Mouse (Mus musculus) adrenal gland, postnatal 14 days (tissue): ENCODE data around the gene Lingo1. TPM values are rescaled to one million over a fixed set of nuclear protein-coding genes. Genes with fewer than 3 reads are reported as not detected.
A peak's percentile ranks its signal among the peaks of the same experiment; 100 is the strongest.

ENCODE experiments used
- DNase-seq: peaks from one replicate; pipeline ENCODE4 v3.0.0; 2021; ENCODE audit warnings: mixed read lengths
- total RNA-seq: library from RNA; stranded (reverse); gene quantifications from 2 replicates; pipeline ENCODE4 v1.2.3, GENCODE M21; 2021

Lingo1 gene
- total RNA-seq, 1 experiment from 2014 or later, result 1.4 TPM

DNA sequence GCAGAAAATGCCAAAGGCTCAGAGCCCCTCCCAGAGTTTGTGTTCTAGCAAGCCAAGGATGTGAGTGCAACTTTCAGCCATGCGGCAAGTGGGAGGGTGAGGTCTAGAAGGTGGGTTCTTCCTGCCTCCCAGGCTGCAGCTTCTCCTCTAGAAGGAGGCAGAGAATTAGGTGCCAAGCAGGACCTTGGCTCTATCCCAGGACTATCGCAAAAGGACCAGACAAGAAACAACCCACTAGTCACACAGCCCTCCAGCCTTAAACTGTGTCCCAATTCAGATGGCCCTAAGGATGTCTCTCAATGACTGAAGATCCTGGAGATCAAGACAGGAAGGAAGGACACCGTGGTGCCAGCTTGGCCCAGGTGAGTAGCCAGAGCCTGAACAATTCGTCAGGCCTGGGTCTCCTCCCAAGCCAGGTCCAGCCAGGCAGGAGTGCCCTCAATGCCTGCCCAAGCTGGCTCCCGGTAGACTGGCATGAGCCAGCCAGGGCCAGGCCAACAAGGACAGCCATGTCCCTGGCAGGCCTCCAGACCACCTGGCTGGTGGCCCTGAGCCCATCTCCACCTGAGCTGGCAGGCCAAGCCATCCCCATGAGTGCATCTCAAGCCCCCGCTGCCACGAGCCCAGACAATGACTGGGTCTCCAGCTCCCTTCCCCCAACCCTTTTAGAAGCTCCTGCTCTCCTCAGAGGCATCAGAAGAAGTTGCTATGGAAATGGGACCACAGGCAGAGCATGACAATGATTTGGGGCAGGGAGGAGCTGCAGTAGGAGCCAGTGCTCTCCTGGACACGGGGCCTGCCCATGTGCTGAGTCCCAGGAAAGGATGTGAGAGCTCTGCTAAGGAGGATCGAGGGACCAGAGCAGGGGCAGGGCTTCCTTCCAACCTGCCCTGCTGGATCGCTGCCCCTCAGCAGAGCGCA, 19.1 kb downstream of the Lingo1 start:
- no peak for DNase-seq

- no peak for DNase-seq
Measured at GRCm38 (mm10) chr9:56775161-56775934, 20.9 kb downstream of the Lingo1 start.

GRCm38 (mm10) chr9:56774231-56774630, 22.0 kb downstream of the Lingo1 start:
- peak; percentile 70 for DNase-seq

GRCm38 (mm10) chr9:56773666-56774065, 22.6 kb downstream of the Lingo1 start:
- DNase-seq, result no peak

- peak; percentile 31 for DNase-seq
Measured at GRCm38 (mm10) chr9:56767653-56768136, 28.6 kb downstream of the Lingo1 start.

- no peak for DNase-seq
Measured at GRCm38 (mm10) chr9:56766629-56767357, 29.5 kb downstream of the Lingo1 start.

GRCm38 (mm10) chr9:56762106-56762562, 34.1 kb downstream of the Lingo1 start:
- no peak for DNase-seq

- DNase-seq, result peak; percentile 9
Measured at GRCm38 (mm10) chr9:56757791-56758190, 38.5 kb downstream of the Lingo1 start.

- DNase-seq, result no peak
Measured at GRCm38 (mm10) chr9:56755119-56755518, 41.1 kb downstream of the Lingo1 start.

- no peak for DNase-seq
Measured at GRCm38 (mm10) chr9:56753386-56753785, 42.9 kb downstream of the Lingo1 start.

GRCm38 (mm10) chr9:56748056-56748455, 48.2 kb downstream of the Lingo1 start:
- DNase-seq, result no peak

GRCm38 (mm10) chr9:56746926-56747294, 49.4 kb downstream of the Lingo1 start:
- DNase-seq, result no peak

DNA sequence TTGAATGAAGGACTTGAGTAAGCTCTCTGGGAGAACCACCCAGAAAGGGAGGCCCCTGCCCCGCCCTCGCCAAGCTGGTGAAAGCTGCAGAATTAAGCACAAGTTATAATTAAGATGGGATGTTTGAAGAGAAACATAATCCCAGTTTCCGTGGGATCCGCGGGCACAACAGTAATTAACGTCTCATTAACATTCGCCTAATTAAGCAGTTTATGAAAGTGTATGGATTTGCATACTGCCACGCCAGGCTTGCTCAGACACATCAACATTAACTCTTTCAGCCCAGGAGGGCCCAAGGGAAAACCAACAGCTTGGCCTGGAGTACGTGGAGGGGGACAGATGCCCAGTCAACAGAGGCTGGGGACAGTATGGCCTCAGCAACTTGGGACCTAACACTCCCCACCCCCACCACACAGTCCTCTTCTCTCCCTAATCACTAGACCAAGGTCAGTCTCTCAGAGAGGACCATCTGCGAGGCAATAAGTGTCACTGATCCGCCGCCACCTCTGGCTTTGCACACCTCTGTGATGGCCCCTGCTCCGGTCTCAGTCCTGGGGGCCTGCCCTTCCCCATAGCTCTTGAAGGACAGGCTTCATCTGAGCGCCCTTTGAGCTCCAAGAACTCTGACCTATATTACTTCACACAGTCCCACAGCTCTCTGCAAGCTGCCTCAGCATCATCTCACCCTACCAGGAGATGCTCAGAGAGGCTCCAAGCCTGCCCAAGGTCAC, 49.9 kb downstream of the Lingo1 start:
- DNase-seq, result no peak

DNA sequence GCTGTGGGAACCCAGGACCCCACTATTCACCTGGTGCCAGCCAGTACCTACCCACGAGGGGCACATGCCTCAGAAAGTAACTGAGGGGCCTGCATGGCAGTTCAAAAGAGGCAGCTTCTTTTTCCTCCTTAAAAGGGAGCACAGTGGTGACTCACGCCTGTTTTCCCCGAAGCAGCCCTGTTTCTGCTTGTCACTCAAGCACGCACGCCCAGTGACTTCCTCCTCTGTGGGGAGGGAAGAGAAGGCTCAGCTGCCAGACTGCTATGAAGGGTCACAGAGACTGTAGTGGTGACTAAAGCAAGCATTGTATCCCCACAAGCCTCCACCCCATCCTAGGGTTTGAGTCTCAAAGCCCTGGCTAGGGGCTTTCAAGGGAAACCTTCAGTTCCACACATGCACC, 51.9 kb downstream of the Lingo1 start:
- DNase-seq, result peak; percentile 32

DNA sequence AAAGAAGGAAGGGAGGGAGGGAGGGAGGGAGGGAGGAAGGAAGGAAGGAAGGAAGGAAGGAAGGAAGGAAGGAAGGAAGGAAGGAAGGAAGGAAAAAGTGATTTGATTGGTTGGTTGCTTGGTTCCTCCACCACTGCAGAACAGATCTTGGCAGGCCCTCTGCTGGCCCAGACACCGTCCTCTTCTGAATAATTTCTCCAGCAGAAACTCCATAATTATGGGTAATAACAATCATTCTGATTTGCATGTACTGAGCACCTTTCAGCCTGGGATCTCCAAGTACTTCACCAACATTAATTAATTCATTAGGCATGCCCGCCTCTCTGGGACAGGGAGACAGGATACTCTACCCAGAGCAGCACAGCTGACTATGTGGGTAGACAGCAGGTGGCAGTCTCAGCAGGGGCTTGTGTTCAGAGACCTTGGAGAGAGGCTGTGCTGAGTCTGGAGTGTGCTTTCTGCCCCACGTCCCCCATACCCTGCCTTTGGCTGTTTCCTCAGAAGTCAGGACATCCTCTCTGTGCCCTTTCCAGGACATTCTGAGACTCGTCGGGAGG, 57.0 kb downstream of the Lingo1 start:
- DNase-seq, result no peak

DNA sequence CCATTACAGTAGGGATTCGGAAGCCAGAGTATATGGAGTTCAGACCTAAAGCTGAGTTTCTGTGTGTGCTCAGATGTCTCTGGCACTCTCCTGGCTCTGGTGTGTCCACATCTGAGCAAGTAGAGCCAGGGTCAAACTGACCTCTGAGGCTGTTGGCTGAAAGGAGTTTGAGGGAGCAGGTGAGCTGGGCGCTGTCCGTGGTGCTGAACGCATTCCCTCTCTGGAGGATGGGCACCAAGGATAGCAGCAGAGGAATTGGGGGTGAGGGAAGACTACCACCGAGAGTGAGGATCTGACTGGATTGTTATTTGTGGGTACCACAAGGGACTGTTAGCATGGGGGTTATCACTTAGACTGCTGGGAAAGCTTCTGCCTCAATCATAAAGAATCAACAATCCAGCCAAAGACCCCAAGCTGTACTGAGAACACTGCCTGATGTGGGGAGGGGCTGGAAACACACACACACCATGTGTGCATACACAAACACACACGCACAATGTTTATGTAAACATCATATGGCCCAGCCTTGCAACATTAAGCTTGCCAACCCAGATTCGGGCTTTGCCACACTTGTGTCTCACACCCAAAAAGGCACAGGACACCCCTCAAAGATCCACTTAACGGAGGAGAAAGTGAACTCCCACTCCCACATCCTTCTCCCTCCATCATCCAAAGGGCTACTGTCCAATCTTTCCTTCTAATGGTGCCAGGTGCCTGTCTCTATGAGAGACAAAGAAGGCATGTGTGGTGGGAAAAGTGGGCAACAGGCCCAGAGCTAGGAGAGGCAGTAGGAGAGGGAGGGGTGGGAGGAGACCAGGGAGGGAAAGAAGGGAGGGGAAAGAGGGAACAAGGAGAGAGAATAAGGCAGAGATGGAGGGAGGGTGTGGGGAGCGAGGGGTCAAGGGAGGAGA, 57.8 kb downstream of the Lingo1 start:
- DNase-seq, result peak; percentile 73

DNA sequence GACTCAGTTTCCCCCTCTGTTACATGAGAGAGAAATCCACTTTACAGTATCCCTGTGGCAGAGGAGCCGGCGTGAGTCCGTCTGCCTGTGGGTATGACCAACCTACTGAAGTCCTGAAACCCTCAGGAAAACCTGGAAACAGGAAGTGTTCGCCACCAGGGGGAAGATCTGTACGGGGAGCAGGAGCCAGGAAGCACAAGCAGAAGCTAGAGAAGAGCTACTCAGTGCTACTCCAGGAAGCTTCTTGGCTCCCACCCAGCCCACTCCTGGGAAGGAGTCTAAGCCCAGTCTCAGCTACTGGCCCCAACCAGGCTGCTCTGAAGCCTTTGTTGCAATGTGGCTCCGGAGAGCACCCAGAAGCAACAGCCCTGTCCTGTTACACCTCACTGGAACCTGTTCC, 61.9 kb downstream of the Lingo1 start:
- DNase-seq, result no peak

DNA sequence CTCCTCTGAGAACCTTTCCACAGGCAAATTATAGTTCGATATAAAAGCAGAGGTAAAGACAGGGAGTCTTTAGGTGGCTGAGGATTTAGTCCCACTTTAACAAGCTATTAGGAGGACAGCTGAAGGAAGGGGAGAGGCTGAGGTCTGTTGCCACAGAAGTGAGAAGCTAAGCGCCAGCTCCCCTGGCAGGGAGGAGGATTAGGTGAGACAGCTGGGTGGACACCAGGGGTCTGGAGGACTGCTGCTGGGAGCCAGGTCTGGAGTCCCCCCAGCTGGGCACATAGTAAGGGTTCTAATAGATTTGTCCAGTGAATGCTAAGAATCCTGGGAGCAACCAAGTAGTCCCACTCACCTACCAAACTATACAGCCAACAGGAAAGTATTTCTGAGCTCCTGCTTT, 65.3 kb downstream of the Lingo1 start:
- DNase-seq, result no peak

DNA sequence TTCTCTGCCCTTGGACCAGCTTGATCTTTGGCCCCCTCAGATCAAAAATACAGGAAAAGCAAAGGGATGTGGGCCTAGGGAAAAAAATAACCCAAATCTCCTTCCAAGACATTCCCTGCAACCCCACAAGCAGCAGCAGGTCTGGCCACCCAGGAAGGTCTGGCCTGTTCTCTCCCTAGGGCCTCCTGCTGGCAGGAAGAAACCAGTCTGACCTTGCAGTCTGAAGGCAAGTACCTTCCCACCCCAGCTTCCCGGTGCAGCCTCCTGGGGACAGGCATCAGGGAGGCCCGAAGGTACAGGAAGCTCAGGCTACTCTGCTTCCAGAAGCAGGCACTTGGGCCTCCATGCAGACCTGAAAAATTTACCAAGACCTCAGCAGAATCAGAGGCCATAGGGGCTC, 67.1 kb downstream of the Lingo1 start:
- DNase-seq, result peak; percentile 56
